Mouse (Mus musculus) neural tube, embryonic 12.5 days (tissue): ENCODE results near the gene Atg4d. TPM values are rescaled to one million over a fixed set of nuclear protein-coding genes. Genes with fewer than 3 reads are reported as not detected.

Experiments used
- ATAC-seq: fragments of 200-750 bp; cut with Nextera tagmentation; 2 replicates; pipeline ENCODE4 v1.8.0; 2017; ENCODE audit warnings: low read depth, mild to moderate bottlenecking, moderate TSS enrichment, moderate library complexity; ENCODE audit not compliant: low FRiP score
- H3K27ac ChIP-seq: fragments of 300-500 bp; sonication (generic); 2 replicates; pipeline ENCODE4 v1.5.1; 2016
- H3K27me3 ChIP-seq: fragments of 300-500 bp; sonication (generic); replicated peaks from 2 replicates; pipeline ENCODE4 v1.6.1; 2016; ENCODE audit warnings: mild to moderate bottlenecking
- H3K36me3 ChIP-seq: fragments of 300-500 bp; sonication (generic); 2 replicates; pipeline ENCODE4 v1.6.1; 2016; ENCODE audit warnings: mild to moderate bottlenecking
- H3K4me1 ChIP-seq: fragments of 300-500 bp; sonication (generic); 2 replicates; pipeline ENCODE4 v1.6.1; 2016
- H3K4me2 ChIP-seq: fragments of 300-500 bp; sonication (generic); replicated peaks from 2 replicates; pipeline ENCODE4 v1.6.1; 2016; ENCODE audit warnings: mild to moderate bottlenecking
- H3K4me3 ChIP-seq: fragments of 300-500 bp; sonication (generic); 2 replicates; pipeline ENCODE4 v1.5.1; 2016
- H3K9ac ChIP-seq: fragments of 300-500 bp; sonication (generic); 2 replicates; pipeline ENCODE4 v1.6.1; 2016; ENCODE audit warnings: mild to moderate bottlenecking
- H3K9me3 ChIP-seq: fragments of 300-500 bp; sonication (generic); 2 replicates; pipeline ENCODE4 v1.6.1; 2016; ENCODE audit warnings: mild to moderate bottlenecking
- WGBS: fragments of 180-500 bp; shearing (Covaris S2); methylation state at CpG from one replicate; pipeline ENCODE4 v1.1.7; 2016; 5-methylcytosine and 5-hydroxymethylcytosine counted together
- polyA plus RNA-seq: library from polyadenylated mRNA; unstranded; fragments of >200 nt; fragmentation: Nextera tagmentation; extraction: Ambion mirVana; gene quantifications from 2 replicates; pipeline ENCODE4 v1.2.1, GENCODE M21; 2016

Gene Atg4d
- polyA plus RNA-seq, 1 experiment from 2014 or later = 57.4 TPM

GRCm38 (mm10) chr9:21299014-21299413, 33.9 kb downstream of the Atg4d start:
- Histone ChIP-seq H3K4me2 (no peak overlapping the region), H3K4me3 (no peak overlapping the region), H3K9me3 (no peaks in the 10 kb centered on the region), H3K27me3 (no peaks in the 10 kb centered on the region), H3K27ac (no peak overlapping the region), H3K36me3 (no peaks in the 10 kb centered on the region), H3K4me1 (no peaks in the 10 kb centered on the region), H3K9ac (no peak overlapping the region)
- ATAC-seq = no peak
- WGBS = 87% methylated on average over 10 of the region's 10 CpGs

GRCm38 (mm10) chr9:21305065-21305464, 40.0 kb downstream of the Atg4d start:
- no peak for ATAC-seq
- no peaks in the 10 kb centered on the region for H3K36me3 ChIP-seq
- no peak overlapping the region for H3K27ac ChIP-seq
- no peaks in the 10 kb centered on the region for H3K4me1 ChIP-seq
- 85% methylated on average over 7 of the region's 7 CpGs for WGBS
- no peak overlapping the region for H3K4me2 ChIP-seq
- H3K9ac ChIP-seq = no peak overlapping the region
- no peaks in the 10 kb centered on the region for H3K9me3 ChIP-seq
- no peaks in the 10 kb centered on the region for H3K27me3 ChIP-seq
- no peak overlapping the region for H3K4me3 ChIP-seq

- no peak overlapping the region for H3K9ac ChIP-seq
Measured at GRCm38 (mm10) chr9:21309150-21309741, 44.2 kb downstream of the Atg4d start.

GRCm38 (mm10) chr9:21311695-21312094, 46.6 kb downstream of the Atg4d start:
- no peak for ATAC-seq

More at GRCm38 (mm10) chr9:21309150-21309741, 44.2 kb downstream of the Atg4d start:
- H3K36me3 ChIP-seq = no peaks in the 10 kb centered on the region
- ATAC-seq = no peak
- H3K4me2 ChIP-seq = no peak overlapping the region
- no peak overlapping the region for H3K4me3 ChIP-seq
- peaks cover 19% of the 10 kb centered on the region for H3K27me3 ChIP-seq
- no peak overlapping the region for H3K27ac ChIP-seq
- H3K4me1 ChIP-seq = peaks cover 6% of the 10 kb centered on the region; the same call in 1 of the 2 replicates
- 73% methylated on average over 15 of the region's 15 CpGs for WGBS
- H3K9me3 ChIP-seq = no peaks in the 10 kb centered on the region

GRCm38 (mm10) chr9:21312134-21312533, 47.0 kb downstream of the Atg4d start, which contains the start of gene Ap1m2:
Gene Ap1m2 (minus strand): TSS chr9:21312337.
- H3K9ac ChIP-seq = 0 out of 2 replicates have a peak within 1 kb of the TSS, but pooled peaks have one; percentile 29
- H3K27me3 ChIP-seq = peaks cover 19% of the 10 kb centered on the region
- no peak for ATAC-seq
- 8% methylated on average over 34 of the region's 35 CpGs for WGBS
- peak within 1 kb of the TSS; percentile 35 for H3K4me2 ChIP-seq
- no peaks in the 10 kb centered on the region for H3K9me3 ChIP-seq
- no peak within 1 kb of the TSS for H3K27ac ChIP-seq
- H3K36me3 ChIP-seq = no peaks in the 10 kb centered on the region
- H3K4me3 ChIP-seq = peak within 1 kb of the TSS; percentile 7; the same call in 1 of the 2 replicates
- peaks cover 6% of the 10 kb centered on the region; the same call in 1 of the 2 replicates for H3K4me1 ChIP-seq

More at GRCm38 (mm10) chr9:21311695-21312094, 46.6 kb downstream of the Atg4d start:
- Histone ChIP-seq H3K27ac (no peak overlapping the region), H3K9me3 (no peaks in the 10 kb centered on the region), H3K4me2 (no peak overlapping the region), H3K36me3 (no peaks in the 10 kb centered on the region), H3K27me3 (peaks cover 19% of the 10 kb centered on the region), H3K4me3 (no peak overlapping the region), H3K9ac (no peak overlapping the region), H3K4me1 (peaks cover 6% of the 10 kb centered on the region; the same call in 1 of the 2 replicates)
- 25% methylated on average over 7 of the region's 7 CpGs for WGBS

- Histone ChIP-seq H3K27ac (no peak overlapping the region), H3K4me3 (no peak overlapping the region), H3K4me2 (no peak overlapping the region; the same call in 1 of the 2 replicates), H3K36me3 (no peaks in the 10 kb centered on the region), H3K4me1 (peaks cover 6% of the 10 kb centered on the region; the same call in 1 of the 2 replicates), H3K9ac (no peak overlapping the region), H3K9me3 (no peaks in the 10 kb centered on the region), H3K27me3 (peaks cover 19% of the 10 kb centered on the region)
- ATAC-seq = peak; percentile 49; the same call in 1 of the 2 replicates
- 7% methylated on average over 11 of the region's 11 CpGs for WGBS
Measured at GRCm38 (mm10) chr9:21313394-21313793, 48.3 kb downstream of the Atg4d start.

- ATAC-seq = no peak
- WGBS = 88% methylated on average over 9 of the region's 9 CpGs
- Histone ChIP-seq H3K9ac (no peak overlapping the region), H3K27me3 (peaks cover 19% of the 10 kb centered on the region), H3K9me3 (no peaks in the 10 kb centered on the region), H3K4me1 (peaks cover 6% of the 10 kb centered on the region; the same call in 1 of the 2 replicates), H3K4me3 (no peak overlapping the region), H3K27ac (no peak overlapping the region), H3K36me3 (no peaks in the 10 kb centered on the region), H3K4me2 (no peak overlapping the region)
Measured at GRCm38 (mm10) chr9:21314367-21315140, 49.5 kb downstream of the Atg4d start.

- Histone ChIP-seq H3K4me2 (no peak overlapping the region), H3K27ac (no peak overlapping the region), H3K9ac (no peak overlapping the region), H3K27me3 (peaks cover 19% of the 10 kb centered on the region), H3K4me3 (no peak overlapping the region), H3K4me1 (peaks cover 6% of the 10 kb centered on the region; the same call in 1 of the 2 replicates), H3K9me3 (no peaks in the 10 kb centered on the region), H3K36me3 (no peaks in the 10 kb centered on the region)
- ATAC-seq = no peak
- WGBS = 60% methylated on average over 5 of the region's 5 CpGs
Measured at GRCm38 (mm10) chr9:21315421-21315820, 50.3 kb downstream of the Atg4d start.

GRCm38 (mm10) chr9:21316696-21317095, 51.6 kb downstream of the Atg4d start:
- H3K4me3 ChIP-seq = no peak overlapping the region
- ATAC-seq = no peak
- 71% methylated on average over 7 of the region's 7 CpGs for WGBS
- no peaks in the 10 kb centered on the region for H3K36me3 ChIP-seq
- H3K9ac ChIP-seq = no peak overlapping the region
- H3K4me1 ChIP-seq = peaks cover 14% of the 10 kb centered on the region
- H3K9me3 ChIP-seq = no peaks in the 10 kb centered on the region
- peaks cover 11% of the 10 kb centered on the region for H3K27me3 ChIP-seq
- H3K27ac ChIP-seq = no peak overlapping the region
- H3K4me2 ChIP-seq = no peak overlapping the region

GRCm38 (mm10) chr9:21318792-21319191, 53.7 kb downstream of the Atg4d start:
- Histone ChIP-seq H3K4me1 (peaks cover 24% of the 10 kb centered on the region), H3K4me3 (no peak overlapping the region), H3K9ac (no peak overlapping the region), H3K9me3 (no peaks in the 10 kb centered on the region), H3K36me3 (no peaks in the 10 kb centered on the region), H3K27ac (no peak overlapping the region), H3K27me3 (no peaks in the 10 kb centered on the region), H3K4me2 (no peak overlapping the region)
- 90% methylated on average over 6 of the region's 6 CpGs for WGBS
- no peak for ATAC-seq

GRCm38 (mm10) chr9:21319503-21319902, 54.4 kb downstream of the Atg4d start:
- Histone ChIP-seq H3K4me2 (no peak overlapping the region), H3K4me1 (peaks cover 24% of the 10 kb centered on the region), H3K4me3 (no peak overlapping the region), H3K27me3 (no peaks in the 10 kb centered on the region), H3K9me3 (no peaks in the 10 kb centered on the region), H3K9ac (no peak overlapping the region), H3K27ac (no peak overlapping the region), H3K36me3 (no peaks in the 10 kb centered on the region; the same call in 1 of the 2 replicates)
- ATAC-seq = no peak
- 93% methylated on average over 4 of the region's 4 CpGs for WGBS

GRCm38 (mm10) chr9:21320280-21320618, 55.2 kb downstream of the Atg4d start:
- H3K9ac ChIP-seq = peak overlapping the region; percentile 78; the same call in 1 of the 2 replicates
- WGBS = 32% methylated on average over 4 of the region's 4 CpGs
- H3K27me3 ChIP-seq = no peaks in the 10 kb centered on the region
- H3K9me3 ChIP-seq = no peaks in the 10 kb centered on the region
- H3K4me3 ChIP-seq = peak overlapping the region; percentile 80
- H3K27ac ChIP-seq = no peak overlapping the region
- peaks cover 24% of the 10 kb centered on the region for H3K4me1 ChIP-seq
- peak; percentile 63 for ATAC-seq
- H3K4me2 ChIP-seq = peak overlapping the region; percentile 92
- H3K36me3 ChIP-seq = peaks cover 3% of the 10 kb centered on the region; the same call in 1 of the 2 replicates
